Mouse (Mus musculus) embryo, embryonic 10 days (tissue): ENCODE data around the gene Thtpa.
A peak's percentile ranks its signal among the peaks of the same experiment; 100 is the strongest.

Source experiments
- DNase-seq: peaks from one replicate; pipeline ENCODE4 v3.0.0-alpha.2; 2015; ENCODE audit warnings: low spot score

Thtpa gene

DNA sequence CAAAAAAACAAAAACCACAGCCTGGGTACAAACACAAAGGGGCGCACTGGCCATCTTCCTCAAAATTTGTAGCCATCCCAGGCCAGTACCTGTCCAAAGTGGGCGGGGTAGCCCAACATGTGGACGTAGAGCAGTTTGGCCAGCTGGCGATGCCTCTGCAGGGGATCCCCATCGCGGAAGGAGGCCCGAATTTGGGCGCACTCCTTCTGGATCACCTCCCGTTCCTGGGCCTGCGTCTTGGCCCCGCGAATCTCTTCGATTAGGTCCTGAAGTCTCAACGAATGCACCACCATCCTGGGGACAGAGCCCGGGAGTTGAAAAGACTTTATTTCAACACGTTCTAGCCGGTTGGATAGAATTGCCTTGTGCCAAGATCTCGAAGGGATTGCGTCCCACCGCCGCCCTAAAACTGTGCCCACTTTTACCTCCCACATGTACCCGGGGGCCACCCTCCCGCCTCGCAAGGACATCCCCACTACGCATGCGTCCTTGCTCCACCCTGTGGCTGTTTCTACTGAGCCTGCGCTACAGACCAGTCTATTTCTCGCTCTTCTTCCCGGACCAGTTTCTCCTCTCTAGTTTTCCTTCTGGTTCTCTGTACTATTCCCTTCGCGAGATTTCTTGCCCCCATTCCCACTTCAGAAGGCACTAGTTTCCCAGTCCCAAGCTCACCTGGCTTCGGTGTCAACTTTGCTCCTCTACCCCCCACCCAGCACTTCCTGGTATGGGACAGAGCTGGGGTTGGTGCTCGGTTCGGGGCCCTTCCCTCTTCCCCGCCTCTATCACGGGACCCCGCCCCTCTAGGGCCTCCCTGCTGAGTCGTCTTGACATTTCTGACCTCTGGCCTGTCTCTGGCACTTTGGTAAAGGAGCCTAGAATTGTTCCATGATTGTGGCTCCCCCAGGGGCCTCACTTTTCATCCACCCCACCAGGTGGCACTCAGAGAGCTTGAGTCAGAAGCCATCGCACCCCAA lies 11.5 kb downstream of the Thtpa start, which contains the start of gene Ap1g2:
Gene Ap1g2 (minus strand): TSS at position 758 of the 974 bp plus-strand sequence.
- DNase-seq: peak; percentile 87

- no peak for DNase-seq
Measured at GRCm38 (mm10) chr14:55106990-55107389, 12.4 kb downstream of the Thtpa start.

DNA sequence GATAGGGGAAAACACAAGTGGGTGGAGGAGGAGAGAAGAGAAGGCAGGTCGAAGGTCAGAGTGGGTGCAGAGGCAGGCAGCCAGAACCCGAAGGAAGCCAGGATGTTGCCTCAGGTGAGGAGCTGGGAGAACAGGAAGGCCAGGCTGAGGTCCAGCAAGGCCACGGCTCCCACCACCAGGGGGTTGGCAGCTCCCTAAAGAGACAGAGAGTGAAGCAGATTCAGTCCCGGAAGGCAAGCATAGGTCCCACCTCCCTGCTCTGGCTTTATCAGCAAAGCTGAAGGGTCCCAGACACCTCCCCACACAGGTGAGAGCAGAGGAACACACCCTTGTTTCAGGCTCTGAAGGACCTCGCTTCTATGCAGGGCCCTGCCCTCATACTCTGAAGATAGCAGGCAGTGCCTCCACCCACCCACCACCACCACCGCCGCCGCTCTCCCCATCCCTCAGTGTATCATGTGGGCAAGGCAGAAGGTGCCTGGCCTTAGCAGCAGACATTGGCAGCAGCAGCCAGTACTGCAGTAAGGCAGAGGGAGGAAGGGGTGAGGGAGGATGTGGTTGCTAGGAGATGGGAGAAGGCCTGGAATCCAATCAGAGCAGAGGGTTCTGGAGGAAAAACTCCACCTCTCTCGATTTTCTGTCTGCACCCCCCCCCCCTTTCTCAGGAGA lies 13.8 kb downstream of the Thtpa start:
- DNase-seq: peak; percentile 48

DNA sequence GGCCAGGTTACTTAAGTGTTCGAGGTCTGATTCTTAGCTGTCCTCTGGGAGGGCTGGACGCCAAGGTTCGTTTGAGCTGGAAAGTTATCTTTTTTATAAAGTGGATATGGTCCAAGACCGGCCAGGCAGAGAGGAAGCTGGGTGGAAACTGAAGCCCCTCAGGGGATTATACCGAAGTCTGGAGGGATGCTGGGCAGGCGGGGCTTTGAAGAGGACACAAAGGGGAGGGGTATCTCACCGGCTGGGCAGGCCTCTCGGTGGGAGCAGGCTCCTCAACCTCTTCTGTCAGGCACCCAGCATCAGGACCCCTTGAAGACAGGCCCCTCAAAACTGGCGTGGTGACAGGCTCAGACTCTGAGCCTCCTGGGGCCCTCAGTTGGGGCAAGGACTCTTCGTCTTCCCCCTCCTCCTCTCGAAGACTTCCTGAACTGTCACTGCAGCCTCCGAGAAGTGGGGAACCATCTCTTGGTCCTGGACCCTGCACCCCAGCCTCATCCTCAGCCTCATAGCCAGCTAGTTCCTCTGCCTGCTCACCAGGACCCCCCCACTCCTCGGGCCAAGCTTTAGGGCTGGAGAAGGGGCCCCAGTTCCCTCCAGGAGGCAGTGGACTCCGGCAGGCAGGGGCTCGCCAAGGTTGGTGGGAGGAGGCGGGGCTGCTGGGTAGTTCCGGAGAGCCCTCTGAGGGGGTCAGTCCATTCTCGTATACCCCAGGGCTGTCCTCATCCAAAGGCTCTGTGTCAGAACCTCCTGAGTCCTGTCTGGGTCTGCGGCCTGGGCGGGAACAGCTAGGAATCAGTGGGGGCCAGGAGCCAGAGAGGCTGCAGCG lies 14.7 kb downstream of the Thtpa start:
- DNase-seq: no peak

DNA sequence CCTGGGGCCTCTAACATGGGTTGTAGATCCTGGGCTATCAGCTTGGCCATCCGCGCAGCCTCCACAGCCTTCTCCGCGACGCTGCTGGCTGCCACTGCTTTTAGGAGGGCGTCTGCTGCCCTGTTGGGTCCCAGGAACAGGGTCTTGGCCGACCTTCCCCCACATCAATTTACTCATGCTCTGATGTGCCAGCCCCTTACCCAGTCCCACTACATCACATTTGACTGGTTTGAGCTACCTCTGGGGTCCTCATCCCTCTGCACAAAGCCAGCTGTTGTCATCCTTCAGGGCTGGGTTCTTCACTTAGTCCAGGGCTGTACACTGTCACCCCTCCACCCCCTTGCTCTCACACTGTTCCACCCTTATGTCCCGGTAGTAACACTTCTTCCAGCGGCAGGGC lies 15.5 kb downstream of the Thtpa start:
- no peak for DNase-seq

GRCm38 (mm10) chr14:55111720-55112119 lies 17.1 kb downstream of the Thtpa start:
- no peak for DNase-seq

GRCm38 (mm10) chr14:55113351-55113974 lies 18.9 kb downstream of the Thtpa start:
- no peak for DNase-seq

DNA sequence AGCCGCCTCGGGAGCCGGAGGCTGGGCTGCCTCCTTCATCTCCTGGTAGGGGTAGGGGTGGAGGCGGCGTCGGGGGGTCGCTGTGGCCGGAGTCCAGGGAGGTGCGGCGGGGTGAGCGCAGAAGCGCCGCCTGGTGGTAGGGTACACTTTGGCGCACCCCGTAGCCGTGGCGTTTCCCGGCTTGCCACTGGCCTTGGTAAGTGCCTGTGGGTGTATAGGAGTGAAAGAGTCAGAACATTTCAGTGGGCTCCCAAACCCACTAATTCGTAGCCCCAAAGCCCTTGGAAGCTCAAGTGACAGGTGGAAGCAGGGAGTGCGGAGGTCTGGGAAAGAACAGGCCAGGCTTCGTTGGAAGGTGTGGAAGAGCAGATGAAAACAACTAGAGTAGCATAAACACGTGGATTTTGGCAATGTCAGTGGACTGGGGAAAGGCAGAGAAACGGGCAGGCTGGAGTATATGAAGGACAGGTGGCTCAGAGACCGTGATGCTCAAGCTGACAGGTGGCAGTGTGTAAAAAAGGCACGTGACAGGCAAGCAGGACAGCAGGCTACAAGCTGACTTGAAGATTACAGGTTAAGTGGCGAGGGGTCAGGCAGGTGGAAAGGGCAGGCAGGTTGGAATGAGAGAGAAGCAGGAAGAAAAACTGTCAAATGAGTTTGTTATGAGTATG lies 19.5 kb downstream of the Thtpa start:
- DNase-seq: peak; percentile 48

DNA sequence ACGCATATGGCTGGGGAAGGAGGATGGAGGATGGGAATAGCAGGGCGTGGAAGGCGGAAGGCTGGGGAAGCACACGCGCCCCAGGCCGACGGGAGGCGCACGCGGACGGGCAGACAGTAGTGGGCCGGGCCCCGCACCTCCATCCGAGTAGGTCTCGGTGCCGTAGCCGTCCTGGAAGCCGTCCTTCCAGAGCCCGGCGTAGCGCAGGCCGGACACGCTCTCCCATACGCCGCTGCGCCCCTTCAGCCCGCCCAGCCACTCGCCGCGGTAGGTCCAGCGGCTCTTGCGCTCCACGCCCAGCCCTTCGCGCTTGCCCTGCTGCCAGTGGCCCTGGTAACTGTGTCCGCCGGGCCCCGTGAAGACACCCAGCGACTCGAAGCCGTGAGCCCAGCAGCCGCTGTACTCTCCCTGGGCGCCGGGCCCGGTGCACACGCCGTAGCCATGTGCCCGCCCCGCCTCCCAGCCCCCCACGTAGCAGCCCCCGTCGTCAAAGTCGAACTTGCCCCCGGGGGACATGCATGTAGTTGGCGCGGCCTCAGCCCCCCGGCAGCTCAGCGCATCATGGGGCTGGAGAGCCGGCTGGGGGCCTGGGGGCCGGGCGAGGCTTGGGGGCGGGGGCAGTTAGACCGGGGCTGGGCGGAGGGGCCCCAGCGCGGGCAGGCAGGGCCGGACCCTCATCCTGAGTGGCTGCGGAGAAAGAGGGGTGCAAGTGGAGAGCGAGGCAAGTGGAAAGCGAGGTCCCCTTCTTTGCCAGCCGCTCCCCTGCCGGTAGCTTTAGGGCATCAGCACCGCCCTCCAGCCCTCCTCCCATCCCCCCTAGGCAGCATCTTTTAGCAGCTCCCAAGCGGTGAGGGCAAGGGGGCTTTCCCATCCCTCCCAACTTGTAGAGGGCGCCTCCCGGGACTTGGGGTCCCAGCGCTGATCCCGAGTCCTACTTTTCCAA lies 20.4 kb downstream of the Thtpa start:
- DNase-seq: peak; percentile 72

DNA sequence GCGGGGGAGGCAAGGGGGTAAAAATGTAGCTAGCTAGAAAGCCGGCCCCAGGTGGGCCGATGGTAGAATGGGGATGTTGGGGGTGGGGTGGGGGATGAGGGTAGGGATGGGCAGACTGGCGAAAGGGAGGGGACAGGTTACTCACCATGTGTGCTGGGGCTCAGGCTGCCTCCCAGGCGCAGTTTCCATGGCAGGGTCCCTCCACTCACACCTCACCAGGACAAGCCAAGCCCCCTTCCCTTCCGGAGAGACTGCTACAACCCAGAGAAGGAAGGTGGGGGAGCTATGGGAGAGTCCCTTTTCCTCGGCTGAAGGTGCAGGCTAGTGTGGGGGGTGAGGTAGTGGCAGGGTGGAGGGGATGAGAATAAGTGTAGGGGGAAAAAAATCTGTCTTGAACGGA lies 21.3 kb downstream of the Thtpa start:
- DNase-seq: no peak

DNA sequence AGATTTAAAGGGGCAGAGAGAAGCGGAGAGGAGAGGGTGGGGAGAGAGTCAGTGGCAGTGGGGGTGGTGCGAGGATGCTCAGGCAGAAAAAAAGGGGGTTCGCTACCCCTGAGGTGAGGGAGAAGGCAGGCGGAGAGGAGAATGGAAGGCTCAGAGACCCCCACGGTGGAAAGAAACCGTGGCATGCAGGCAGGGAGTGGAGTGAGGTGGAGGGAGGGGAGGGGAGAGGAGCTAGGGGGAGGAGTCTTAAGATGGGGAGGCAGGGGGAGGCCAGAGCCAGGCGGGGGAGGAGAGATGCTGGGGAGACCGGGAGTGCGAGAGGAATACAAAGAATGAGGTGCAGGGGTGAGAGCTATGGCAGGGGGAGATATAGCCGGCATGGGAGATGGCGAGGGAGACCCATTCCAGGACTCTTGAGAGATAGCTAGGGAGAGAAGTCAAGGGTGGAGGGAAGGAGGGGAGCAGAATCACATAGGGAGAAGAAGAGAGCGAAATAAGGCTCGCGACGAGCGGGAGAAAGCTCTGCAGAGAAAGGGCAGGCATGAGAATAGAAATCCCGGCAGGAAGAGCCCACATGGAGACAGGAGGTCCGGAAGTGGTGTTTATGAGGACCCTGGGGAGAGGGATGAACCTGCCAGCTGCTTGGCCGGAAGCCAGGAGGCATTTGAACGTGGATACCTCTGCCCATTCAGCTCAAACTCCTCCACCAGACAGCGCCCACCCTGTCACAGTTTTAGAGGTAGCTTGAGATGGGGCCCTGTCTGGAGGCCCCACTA lies 22.0 kb downstream of the Thtpa start, which contains the start of gene Jph4:
Gene Jph4 (minus strand): TSS at position 511 of the 776 bp plus-strand sequence.
- no peak for DNase-seq

DNA sequence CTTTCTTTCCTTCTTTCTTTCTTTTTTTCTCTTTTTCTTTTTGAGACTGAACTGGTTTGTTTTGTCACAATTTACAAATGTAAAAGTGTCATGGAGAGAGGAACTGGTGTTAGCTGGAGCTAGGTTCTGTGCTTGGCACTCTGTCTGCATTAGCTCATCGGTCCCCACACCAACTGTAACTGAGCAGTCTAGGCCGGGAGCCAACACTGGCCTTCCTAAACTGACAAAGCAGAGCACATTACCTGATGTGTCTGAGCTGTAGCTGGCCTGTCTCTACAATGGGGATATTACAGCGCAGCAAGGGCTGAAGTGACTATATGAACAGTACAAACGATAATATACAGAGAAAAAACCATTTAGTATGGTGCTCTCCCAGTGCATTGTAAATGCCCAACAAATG lies 24.3 kb downstream of the Thtpa start:
- DNase-seq: no peak

DNA sequence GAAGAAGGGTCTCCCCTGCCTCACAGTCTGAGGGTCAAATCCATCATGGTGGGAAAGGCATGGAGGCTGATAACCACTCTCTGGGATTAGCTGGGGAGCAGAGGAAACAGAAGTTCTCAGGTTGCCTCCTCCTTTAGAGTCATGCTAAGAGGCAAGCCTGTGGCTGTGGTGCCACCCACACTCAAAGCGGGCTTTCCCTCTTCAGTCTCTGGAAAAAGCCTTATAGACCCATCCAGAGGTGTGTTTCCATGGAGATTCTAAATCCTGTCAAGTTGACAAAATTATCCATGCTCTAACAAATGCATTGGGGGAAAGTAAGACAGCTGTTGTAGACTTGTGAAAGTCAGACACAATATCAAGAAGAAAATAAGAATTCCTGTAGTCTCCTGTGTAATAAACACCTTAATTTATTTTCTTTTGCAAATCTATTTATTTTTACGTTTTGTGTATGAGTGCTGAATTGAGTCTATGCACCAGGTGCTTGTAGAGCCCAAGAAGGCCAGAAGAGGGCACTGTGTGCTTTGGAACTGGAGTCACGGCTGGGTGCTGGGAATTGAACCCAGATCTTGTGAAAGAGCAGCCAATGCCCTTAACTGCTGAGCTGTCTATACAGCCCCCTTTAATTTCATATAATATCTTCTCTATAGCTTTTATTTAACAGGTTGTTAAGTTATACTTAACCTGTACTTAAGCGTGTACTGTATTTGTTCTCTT lies 25.0 kb downstream of the Thtpa start:
- DNase-seq: no peak

DNA sequence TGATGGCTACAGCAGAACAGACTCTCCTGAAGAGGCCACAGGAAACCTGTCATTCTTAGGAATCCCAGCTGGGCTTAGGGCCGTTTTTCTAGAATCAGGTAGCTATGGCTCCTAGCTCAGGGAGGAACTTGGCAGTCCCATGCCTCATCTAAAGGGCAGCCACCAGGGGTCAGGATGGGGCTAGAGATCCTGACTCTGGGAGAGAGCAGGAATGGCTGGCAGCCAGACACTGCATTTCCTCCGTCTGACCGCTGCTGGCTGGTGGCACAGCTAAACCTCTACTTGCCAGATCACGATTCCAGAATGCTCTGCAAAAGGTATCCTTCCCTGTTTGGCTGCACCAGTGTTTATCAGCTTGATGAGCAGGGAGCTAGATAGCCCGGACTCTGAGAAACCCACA lies 27.4 kb downstream of the Thtpa start:
- peak; percentile 93 for DNase-seq

DNA sequence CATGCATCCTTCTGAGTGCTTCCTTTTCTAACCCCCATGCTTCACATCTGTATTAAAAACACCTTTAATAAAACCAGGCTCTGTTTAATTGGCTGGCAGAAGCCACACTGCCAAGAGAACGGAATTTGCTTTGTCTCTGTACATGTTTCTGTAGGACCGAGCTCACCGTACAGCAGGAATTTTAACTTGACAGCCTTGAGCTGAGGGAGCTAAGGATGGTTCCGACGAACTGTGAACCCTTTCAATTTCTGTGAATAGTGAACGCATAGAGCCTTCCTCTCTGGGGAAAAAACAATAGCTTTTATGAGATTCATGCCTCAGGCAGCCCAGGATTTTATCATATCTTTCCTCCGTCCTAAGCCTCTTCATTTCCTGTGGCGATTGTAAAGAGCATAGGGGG lies 27.8 kb downstream of the Thtpa start:
- no peak for DNase-seq

DNA sequence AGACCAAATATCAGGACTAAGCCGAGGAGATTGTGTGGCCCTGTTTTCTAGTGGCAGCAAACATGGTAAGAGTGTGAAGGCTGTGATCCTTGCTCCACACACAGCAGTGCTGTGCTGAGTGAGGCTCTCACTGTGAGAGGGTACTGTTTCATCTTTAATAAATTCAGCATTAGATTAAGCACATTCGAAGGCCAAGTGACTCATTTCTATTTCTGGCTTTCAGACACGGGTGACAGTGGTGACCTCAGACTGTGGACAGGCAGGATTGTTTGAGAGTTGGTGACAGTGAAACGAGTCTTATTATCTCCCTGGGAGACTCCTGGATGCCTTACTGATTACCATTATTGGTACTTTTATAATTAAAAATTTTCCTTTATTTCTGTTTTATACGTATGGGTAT lies 31.1 kb downstream of the Thtpa start:
- DNase-seq: no peak

DNA sequence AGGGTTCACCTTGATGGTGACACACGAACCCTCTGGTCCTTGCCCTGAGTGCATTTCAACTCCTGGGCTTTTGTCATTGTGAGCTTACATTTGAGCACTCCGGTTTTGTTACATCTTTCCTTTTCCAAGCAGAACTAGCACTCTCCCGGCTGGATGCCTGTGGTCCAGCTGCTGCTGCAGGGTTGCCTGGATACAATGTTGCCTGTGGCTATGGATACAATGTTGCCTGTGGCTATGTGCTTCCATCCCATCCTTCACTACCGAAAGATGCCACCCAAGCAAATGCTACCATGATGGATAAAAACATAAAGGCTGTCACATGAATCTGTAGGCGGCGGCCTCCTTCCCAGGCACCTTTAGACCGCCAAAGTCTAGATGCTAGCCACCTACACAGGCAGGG lies 31.9 kb downstream of the Thtpa start:
- DNase-seq: no peak

- no peak for DNase-seq
Measured at GRCm38 (mm10) chr14:55135676-55136075, 41.1 kb downstream of the Thtpa start.

- DNase-seq: no peak
Measured at GRCm38 (mm10) chr14:55139313-55139712, 44.7 kb downstream of the Thtpa start.
